Mouse (Mus musculus): Measurements from ENCODE around the gene A630023A22Rik.

- peak; percentile 55; the same call in 1 of the 2 replicates for TF ChIP-seq CTCF (IDR thresholded peaks at IDR 0.05; ENCODE audit: extremely low read depth, insufficient read length, insufficient replicate concordance, low read depth, low read length)
- TF ChIP-seq POLR2A (IDR thresholded peaks at IDR 0.05; ENCODE audit: low read depth, low read length) = no peak
Measured at GRCm38 (mm10) chr14:34104892-34105291, 2.3 kb upstream of the A630023A22Rik start.

Measured in small intestine, adult 2 months (tissue).